Mouse (Mus musculus): Measurements from ENCODE around the gene Golt1b.
"Not testable (repeated sequence)": the region's sequence is repeated elsewhere in the genome, so short reads cannot be mapped to it uniquely, and the experiment has no call there.

The Golt1b gene

DNA sequence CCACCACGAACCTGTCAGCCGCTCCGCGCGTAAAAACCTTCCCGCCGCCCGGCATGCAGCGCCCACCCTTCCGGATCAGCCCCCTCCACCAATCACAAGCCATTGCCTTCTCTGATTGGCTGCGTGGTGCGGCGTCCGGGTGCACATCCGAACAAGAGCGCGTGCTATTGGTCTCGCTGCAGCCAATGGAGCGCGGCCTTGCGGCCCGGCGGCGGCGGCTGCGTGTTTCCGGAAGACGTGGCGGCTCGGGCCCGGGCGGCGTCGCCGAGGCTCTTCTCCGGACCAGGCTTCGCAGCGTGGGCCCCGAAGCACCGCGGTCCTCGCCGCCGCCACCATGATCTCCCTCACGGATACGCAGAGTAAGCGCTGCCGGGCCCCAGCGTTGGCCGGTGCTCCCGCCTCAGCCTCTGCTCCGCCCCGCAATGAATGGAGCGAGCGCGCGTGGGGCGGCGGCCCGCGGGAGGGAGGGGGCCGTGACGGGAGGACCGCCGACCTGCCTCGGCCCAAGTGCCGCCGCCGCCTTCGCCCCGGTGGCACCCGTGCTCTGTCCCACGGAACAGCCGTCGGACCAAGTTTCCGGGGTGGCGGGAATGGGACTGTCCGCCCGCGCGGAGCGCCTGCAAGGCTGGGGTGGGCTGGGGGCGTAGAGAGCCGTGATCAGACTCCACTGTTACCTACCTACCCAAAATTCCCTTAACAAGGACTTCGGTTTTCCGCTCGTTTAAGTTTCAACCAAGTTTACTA, at the start of gene Golt1b, which contains the start of gene Recql:
Golt1b (plus strand) TSS at position 211 of the 744 bp plus-strand sequence.
Recql (minus strand) TSS at position 77 of the 744 bp plus-strand sequence.
- peak; percentile 98 for DNase-seq (ENCODE audit: low read depth, low spot score)

- DNase-seq (ENCODE audit: low read depth, low spot score), result no peak
Observed at GRCm38 (mm10) chr6:142338961-142339360, 48.1 kb upstream of the Golt1b start.

DNA sequence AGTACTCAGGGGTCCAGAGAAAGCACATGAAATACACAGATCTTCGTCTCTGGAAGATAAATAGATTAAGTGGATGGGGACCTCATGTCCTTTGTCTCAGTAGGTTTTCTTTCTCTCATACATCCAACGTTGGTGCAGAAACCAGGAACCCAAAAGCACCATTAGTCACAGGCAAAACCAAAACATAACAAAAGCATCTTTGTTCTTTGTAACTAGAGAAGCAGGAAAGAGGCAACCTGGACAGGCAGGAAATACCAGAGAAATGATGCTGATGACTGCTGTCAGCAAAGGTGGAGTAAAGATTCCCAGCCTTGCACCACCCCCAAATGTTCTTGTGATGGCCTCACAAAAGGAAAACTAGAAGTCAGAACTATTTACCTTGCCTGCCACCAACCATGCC, 47.4 kb upstream of the Golt1b start:
- DNase-seq (ENCODE audit: low read depth, low spot score), result no peak

DNA sequence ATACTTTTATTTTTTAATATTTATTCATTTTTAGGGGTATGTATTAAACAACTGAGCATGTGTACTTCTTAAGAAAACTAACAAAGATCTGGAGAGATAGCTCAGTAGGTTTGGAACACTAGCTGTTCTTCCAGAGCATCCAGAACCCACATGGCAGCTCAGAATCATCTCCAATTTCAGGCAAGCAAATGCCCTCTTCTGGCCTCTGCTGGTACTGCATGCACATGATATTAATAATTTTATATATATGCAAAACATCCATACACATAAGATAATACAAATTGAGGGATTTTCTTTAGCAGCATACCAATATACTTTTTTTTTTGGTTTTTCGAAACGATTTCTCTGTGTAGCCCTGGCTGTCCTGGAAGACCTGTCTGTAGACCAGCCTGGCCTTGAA, 43.5 kb upstream of the Golt1b start:
- peak; percentile 67 for DNase-seq (ENCODE audit: low read depth, low spot score)

GRCm38 (mm10) chr6:142345440-142346038, 41.5 kb upstream of the Golt1b start, which contains the start of gene Pyroxd1:
Gene Pyroxd1 (plus strand): TSS chr6:142345654.
- peak; percentile 92 for DNase-seq (ENCODE audit: low read depth, low spot score)

DNA sequence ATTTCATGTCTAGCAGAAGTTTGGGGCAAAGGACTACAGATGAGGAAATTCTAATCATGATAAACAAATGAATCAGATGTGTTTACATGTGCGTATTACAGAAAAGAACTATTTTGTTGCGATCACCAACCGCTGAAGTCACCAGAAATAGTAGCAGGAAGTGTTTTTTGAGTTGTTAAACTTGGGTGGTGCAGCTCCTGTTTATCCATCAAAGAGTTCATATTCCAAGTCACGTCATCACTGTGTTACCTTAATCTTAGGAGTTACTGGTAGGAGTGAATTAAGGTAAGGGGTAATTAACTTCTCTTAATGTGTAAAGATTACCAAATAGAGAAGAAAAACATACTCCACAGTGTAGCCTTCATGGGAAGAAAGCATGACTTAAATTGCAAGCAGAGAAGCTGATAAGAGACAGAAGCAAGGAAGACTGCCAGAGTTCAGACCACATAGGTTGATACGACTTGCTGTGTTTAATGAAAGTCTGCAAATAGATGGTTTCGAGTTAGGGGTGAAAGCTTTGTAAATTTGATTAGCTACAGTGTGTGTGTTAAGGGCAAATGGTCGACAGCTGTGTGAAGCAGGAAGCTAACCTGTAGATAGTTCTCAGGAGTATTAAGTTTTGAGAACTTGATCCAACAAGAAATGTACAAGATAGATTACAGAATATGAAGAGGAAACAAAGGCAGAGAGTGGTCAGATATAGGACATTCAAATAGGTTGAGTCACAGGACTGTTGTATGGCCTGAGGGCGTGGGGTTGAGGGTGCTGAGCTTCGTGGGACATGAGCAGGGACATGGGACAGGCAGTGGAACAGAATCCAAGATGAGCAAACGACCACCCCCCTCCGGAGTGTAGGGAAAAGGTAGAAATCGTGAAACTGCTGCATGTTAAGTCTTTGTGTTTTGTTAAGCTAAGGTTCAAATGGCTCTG, 40.6 kb upstream of the Golt1b start:
- DNase-seq (ENCODE audit: low read depth, low spot score), result peak; percentile 32

- no peak for DNase-seq (ENCODE audit: low read depth, low spot score)
Observed at GRCm38 (mm10) chr6:142347431-142348385, 39.3 kb upstream of the Golt1b start.

- DNase-seq (ENCODE audit: low read depth, low spot score), result not testable (repeated sequence)
Observed at GRCm38 (mm10) chr6:142352099-142352498, 34.9 kb upstream of the Golt1b start.

DNA sequence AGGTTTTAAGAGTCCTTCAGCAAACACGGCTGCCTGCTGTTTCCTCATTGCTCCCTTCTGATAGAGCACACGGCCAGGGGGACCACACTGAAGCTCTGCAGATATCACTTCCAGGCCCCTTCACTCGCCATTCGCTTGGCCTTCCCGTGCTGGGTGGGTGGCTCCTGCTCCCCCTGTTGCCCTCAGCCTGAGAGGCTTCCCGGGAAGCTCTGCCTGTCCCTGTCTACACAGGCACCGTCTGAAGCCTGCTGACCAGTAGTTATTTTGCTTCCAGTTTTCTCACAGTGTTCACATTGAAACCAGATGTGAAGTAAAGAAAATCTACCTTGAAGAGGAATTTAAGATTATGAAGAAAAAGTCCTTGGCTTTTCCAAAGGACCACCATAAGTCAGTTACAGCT, 29.9 kb upstream of the Golt1b start:
- DNase-seq (ENCODE audit: low read depth, low spot score), result no peak

GRCm38 (mm10) chr6:142362036-142362435, 25.0 kb upstream of the Golt1b start:
- no peak for DNase-seq (ENCODE audit: low read depth, low spot score)

DNA sequence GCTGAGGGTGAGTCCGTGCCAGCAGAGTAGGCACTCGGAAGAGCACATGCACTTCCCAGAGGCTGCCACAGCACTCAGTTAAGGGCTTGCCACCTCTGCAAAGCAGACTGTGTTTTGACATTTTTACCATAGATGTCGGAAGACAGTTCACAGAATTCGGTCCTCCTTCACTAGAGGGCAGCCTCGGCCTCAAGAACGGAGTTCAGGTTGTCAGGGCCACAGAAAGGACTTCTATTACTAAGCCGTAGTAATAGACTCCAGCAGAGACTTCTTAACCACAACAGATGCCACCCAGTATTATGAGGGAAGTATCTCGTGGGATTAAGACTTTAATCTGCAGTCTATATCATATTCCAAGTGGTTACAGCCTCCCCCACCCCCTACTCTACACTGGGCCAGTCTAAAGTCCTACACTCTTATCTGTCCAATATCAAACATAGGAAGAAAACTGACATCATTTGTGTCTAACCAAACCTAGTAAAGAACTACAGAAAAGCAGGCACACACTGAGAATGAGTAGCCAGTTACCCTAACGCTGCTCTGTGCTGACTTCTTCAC, 23.9 kb upstream of the Golt1b start:
- DNase-seq (ENCODE audit: low read depth, low spot score), result no peak

GRCm38 (mm10) chr6:142365742-142366472, 21.1 kb upstream of the Golt1b start:
- no peak for DNase-seq (ENCODE audit: low read depth, low spot score)

GRCm38 (mm10) chr6:142366473-142367018, 20.5 kb upstream of the Golt1b start:
- DNase-seq (ENCODE audit: low read depth, low spot score), result no peak

DNA sequence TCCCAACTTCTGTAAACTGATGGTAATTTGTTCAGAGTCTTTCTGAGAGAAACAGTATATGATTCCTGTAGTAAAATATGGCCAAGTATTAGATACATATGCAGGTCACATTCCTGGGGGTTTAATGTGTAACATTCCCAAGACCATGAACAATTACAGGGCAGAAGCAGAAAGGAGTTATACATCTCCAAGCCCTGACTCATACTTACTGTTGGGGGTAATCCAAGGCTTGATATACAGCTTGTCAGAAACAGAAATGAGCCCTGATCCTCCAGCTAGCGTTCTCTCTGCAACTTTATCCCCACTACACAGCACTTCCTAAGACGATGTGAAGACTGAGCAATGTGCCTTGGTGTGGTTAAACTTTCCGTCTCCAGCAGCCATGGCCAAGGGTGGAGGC, 19.5 kb upstream of the Golt1b start:
- DNase-seq (ENCODE audit: low read depth, low spot score), result no peak

GRCm38 (mm10) chr6:142369568-142369967, 17.5 kb upstream of the Golt1b start:
- no peak for DNase-seq (ENCODE audit: low read depth, low spot score)

DNA sequence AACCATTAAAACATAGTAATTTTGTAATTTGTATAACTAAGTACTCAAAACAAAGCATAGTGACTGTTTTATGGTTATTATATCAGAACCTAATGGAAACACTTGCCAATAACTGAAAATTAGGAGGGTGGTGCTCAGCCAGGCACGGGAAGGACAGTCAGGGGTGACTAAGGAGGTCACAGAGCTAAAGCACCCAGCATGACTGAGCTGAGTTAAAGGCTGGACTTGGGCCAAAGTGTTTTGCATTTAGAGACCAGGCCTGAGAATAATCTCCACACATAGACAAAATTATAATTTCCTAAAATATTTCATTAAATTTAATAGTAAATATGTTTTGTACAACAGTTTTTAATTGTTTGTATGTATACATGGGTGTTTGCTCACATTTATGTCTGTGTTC, 9.9 kb upstream of the Golt1b start:
- no peak for DNase-seq (ENCODE audit: low read depth, low spot score)

- DNase-seq (ENCODE audit: low read depth, low spot score), result no peak
Observed at GRCm38 (mm10) chr6:142378576-142379330, 8.3 kb upstream of the Golt1b start.

- no peak for DNase-seq (ENCODE audit: low read depth, low spot score)
Observed at GRCm38 (mm10) chr6:142379961-142380360, 7.1 kb upstream of the Golt1b start.

- no peak for DNase-seq (ENCODE audit: low read depth, low spot score)
Observed at GRCm38 (mm10) chr6:142381615-142382014, 5.4 kb upstream of the Golt1b start.

Measured in CD4-positive helper T cell, adult 2 months (primary cell).